Mouse (Mus musculus): ENCODE results near the gene Abhd16a. TPM values are rescaled to one million over a fixed set of nuclear protein-coding genes. Genes with fewer than 3 reads are reported as not detected.

Gene Abhd16a
- polyA plus RNA-seq, 1 experiment = 39.8 TPM

DNA sequence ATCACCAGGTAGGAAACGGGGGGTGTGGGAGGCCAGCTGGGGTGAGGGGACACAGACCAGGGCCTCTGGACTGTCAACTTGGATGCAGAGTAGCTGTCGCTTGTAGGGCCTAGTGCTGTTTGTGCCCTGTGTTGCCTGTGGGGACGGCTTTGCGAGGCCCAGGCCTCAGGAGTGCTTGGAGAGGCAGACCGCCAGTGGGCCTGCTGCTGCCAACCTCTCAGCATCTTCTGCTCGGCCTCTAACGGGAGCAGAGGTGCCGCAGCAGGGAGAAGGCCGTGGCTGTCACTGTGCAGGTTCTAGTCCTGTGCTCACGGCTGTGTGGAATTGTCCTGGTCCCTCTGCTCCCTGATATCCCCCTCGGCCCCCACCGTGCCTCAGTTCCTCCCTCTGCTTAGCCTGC lies 7.5 kb downstream of the Abhd16a start:
- Histone ChIP-seq H3K27ac (ENCODE audit: insufficient read depth, low read depth, low read length) (no peak overlapping the region), H3K4me3 (ENCODE audit: insufficient read depth, low read length) (no peak overlapping the region), H3K4me1 (ENCODE audit: control insufficient read depth, insufficient read depth, low read length) (peaks cover 6% of the 10 kb centered on the region)
- TF ChIP-seq POLR2A (IDR thresholded peaks at IDR 0.05; ENCODE audit: borderline replicate concordance, low read depth, low read length) = no peak
- no peak for TF ChIP-seq CTCF (IDR thresholded peaks at IDR 0.05; ENCODE audit: low read depth, low read length)

DNA sequence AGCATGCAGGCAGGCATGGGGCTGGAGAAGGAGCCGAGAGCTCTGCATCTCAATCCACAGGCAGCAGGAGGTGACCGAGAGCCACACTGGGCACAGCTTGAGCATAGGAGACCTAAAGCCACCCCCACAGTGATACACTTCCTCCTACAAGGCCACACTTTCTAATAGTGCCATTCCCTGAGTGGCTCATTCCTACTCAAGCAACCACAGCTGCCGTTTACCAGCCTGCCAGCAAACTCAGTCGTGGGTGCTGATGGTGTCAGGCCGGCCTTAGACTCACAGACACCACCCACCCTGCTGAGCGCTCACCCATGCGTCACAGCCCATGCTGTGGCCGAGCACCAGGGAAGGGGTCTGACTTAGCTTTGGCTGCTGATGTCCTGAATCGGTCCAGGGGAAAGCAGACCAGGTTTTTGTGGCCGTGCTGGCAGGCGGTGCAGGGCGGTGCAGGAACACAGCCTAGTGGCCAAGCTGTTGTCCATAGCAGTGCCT lies 8.1 kb downstream of the Abhd16a start:
- Histone ChIP-seq H3K4me3 (ENCODE audit: insufficient read depth, low read length) (no peak overlapping the region), H3K4me1 (ENCODE audit: control insufficient read depth, insufficient read depth, low read length) (peaks cover 6% of the 10 kb centered on the region), H3K27ac (ENCODE audit: insufficient read depth, low read depth, low read length) (no peak overlapping the region)
- TF ChIP-seq POLR2A (IDR thresholded peaks at IDR 0.05; ENCODE audit: borderline replicate concordance, low read depth, low read length) (no peak), CTCF (IDR thresholded peaks at IDR 0.05; ENCODE audit: low read depth, low read length) (no peak)

- no peaks in the 10 kb centered on the region for H3K4me1 ChIP-seq (ENCODE audit: control insufficient read depth, insufficient read depth, low read length)
Observed at GRCm38 (mm10) chr17:35100196-35100765, 11.2 kb downstream of the Abhd16a start.

GRCm38 (mm10) chr17:35101161-35101560 lies 12.1 kb downstream of the Abhd16a start:
- Histone ChIP-seq H3K4me1 (ENCODE audit: control insufficient read depth, insufficient read depth, low read length) (no peaks in the 10 kb centered on the region), H3K4me3 (ENCODE audit: insufficient read depth, low read length) (no peak overlapping the region), H3K27ac (ENCODE audit: insufficient read depth, low read depth, low read length) (no peak overlapping the region)
- TF ChIP-seq CTCF (IDR thresholded peaks at IDR 0.05; ENCODE audit: low read depth, low read length) = no peak
- TF ChIP-seq POLR2A (IDR thresholded peaks at IDR 0.05; ENCODE audit: borderline replicate concordance, low read depth, low read length) = no peak

More at GRCm38 (mm10) chr17:35100196-35100765, 11.2 kb downstream of the Abhd16a start:
- no peak overlapping the region for H3K27ac ChIP-seq (ENCODE audit: insufficient read depth, low read depth, low read length)
- no peak for TF ChIP-seq CTCF (IDR thresholded peaks at IDR 0.05; ENCODE audit: low read depth, low read length)
- no peak overlapping the region for H3K4me3 ChIP-seq (ENCODE audit: insufficient read depth, low read length)

GRCm38 (mm10) chr17:35102299-35102698 lies 13.2 kb downstream of the Abhd16a start:
- no peak for TF ChIP-seq POLR2A (IDR thresholded peaks at IDR 0.05; ENCODE audit: borderline replicate concordance, low read depth, low read length)
- no peak for TF ChIP-seq CTCF (IDR thresholded peaks at IDR 0.05; ENCODE audit: low read depth, low read length)
- Histone ChIP-seq H3K27ac (ENCODE audit: insufficient read depth, low read depth, low read length) (no peak overlapping the region), H3K4me1 (ENCODE audit: control insufficient read depth, insufficient read depth, low read length) (no peaks in the 10 kb centered on the region), H3K4me3 (ENCODE audit: insufficient read depth, low read length) (no peak overlapping the region)

- TF ChIP-seq POLR2A (IDR thresholded peaks at IDR 0.05; ENCODE audit: borderline replicate concordance, low read depth, low read length) = no peak
- TF ChIP-seq CTCF (IDR thresholded peaks at IDR 0.05; ENCODE audit: low read depth, low read length) = no peak
- no peak overlapping the region for H3K27ac ChIP-seq (ENCODE audit: insufficient read depth, low read depth, low read length)
- H3K4me3 ChIP-seq (ENCODE audit: insufficient read depth, low read length) = no peak overlapping the region
- H3K4me1 ChIP-seq (ENCODE audit: control insufficient read depth, insufficient read depth, low read length) = no peaks in the 10 kb centered on the region
Observed at GRCm38 (mm10) chr17:35103221-35103690, 14.2 kb downstream of the Abhd16a start.

DNA sequence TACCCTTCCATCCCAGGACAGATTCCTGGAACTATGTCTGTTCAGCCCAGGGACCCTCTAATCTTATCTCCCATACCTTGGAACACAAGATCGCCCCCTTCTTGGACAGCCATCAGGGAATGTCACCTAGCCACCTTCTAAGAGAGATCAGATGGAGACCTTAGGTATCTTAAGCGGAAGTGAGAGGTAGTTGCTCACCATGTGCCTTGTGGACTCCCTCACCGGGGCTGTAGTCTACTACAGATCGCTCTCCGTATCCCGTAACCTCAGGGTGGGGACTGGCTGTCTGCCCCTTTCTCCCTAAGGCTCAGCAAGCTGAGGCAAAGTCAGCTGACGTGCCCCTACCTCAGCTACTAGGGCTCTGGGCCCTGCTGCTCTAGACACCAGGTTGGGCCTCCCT lies 15.0 kb downstream of the Abhd16a start:
- H3K4me3 ChIP-seq (ENCODE audit: insufficient read depth, low read length) = no peak overlapping the region
- TF ChIP-seq CTCF (IDR thresholded peaks at IDR 0.05; ENCODE audit: low read depth, low read length) = no peak
- no peak for TF ChIP-seq POLR2A (IDR thresholded peaks at IDR 0.05; ENCODE audit: borderline replicate concordance, low read depth, low read length)
- H3K4me1 ChIP-seq (ENCODE audit: control insufficient read depth, insufficient read depth, low read length) = no peaks in the 10 kb centered on the region
- no peak overlapping the region for H3K27ac ChIP-seq (ENCODE audit: insufficient read depth, low read depth, low read length)

DNA sequence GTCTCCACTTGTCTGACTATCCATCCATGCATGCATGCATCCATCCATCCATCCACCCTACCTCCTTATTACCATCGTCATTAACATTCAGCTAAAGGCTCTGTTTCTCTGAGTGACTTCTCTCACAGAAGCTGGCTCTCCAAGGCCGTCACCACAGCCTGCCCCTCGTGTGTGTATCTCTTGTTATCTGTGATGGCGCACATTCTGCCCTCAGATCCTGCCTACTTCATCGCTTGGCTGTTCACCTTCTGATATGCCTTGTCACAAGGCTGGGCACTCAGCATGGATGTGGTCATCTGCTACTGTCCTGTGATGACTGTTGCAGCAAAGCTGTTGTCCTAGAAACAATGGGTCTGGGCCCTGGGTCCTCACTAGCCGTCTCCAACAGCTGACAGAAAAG lies 15.7 kb downstream of the Abhd16a start:
- no peaks in the 10 kb centered on the region for H3K4me1 ChIP-seq (ENCODE audit: control insufficient read depth, insufficient read depth, low read length)
- H3K4me3 ChIP-seq (ENCODE audit: insufficient read depth, low read length) = no peak overlapping the region
- no peak overlapping the region for H3K27ac ChIP-seq (ENCODE audit: insufficient read depth, low read depth, low read length)
- TF ChIP-seq POLR2A (IDR thresholded peaks at IDR 0.05; ENCODE audit: borderline replicate concordance, low read depth, low read length) (no peak), CTCF (IDR thresholded peaks at IDR 0.05; ENCODE audit: low read depth, low read length) (no peak)

GRCm38 (mm10) chr17:35105740-35106389 lies 16.8 kb downstream of the Abhd16a start:
- no peak overlapping the region for H3K27ac ChIP-seq (ENCODE audit: insufficient read depth, low read depth, low read length)
- H3K4me1 ChIP-seq (ENCODE audit: control insufficient read depth, insufficient read depth, low read length) = no peaks in the 10 kb centered on the region
- H3K4me3 ChIP-seq (ENCODE audit: insufficient read depth, low read length) = no peak overlapping the region
- TF ChIP-seq CTCF (IDR thresholded peaks at IDR 0.05; ENCODE audit: low read depth, low read length) (no peak), POLR2A (IDR thresholded peaks at IDR 0.05; ENCODE audit: borderline replicate concordance, low read depth, low read length) (no peak)

DNA sequence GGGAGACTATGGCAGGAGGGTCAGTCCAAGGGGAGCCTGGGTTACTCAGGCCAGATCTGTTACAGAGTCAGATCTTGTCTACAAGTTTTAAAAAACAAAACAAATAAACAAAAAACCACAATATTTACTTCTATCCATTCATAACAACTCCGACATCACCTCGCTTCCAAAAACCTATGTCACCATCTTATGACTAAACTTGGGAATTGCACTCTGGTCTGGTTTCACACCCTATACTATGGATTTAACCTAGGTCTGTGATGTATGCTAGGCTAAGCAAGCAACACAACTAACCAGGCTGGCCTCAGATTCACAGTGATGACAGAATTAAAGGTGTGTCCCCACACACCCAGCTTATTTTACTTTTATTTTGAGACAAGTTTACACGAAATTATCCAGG lies 17.5 kb downstream of the Abhd16a start:
- no peaks in the 10 kb centered on the region for H3K4me1 ChIP-seq (ENCODE audit: control insufficient read depth, insufficient read depth, low read length)
- no peak overlapping the region for H3K4me3 ChIP-seq (ENCODE audit: insufficient read depth, low read length)
- TF ChIP-seq CTCF (IDR thresholded peaks at IDR 0.05; ENCODE audit: low read depth, low read length) (no peak), POLR2A (IDR thresholded peaks at IDR 0.05; ENCODE audit: borderline replicate concordance, low read depth, low read length) (no peak)
- H3K27ac ChIP-seq (ENCODE audit: insufficient read depth, low read depth, low read length) = no peak overlapping the region
